Mouse (Mus musculus) embryonic facial prominence, embryonic 11.5 days (tissue): ENCODE measurements at regions not wholly inside any gene's neighbourhood (a gene's known extent, or its start where the extent isn't known, plus 50 kb on each side); places are given as distances from the start of the nearest gene placed in this dataset.
"Not testable (repeated sequence)": the region's sequence is repeated elsewhere in the genome, so short reads cannot be mapped to it uniquely, and the experiment has no call there.

Source experiments
- ATAC-seq: fragments of 200-750 bp; cut with Nextera tagmentation; replicated peaks from 2 replicates; pipeline ENCODE4 v1.8.0; 2017; ENCODE audit warnings: low read depth; ENCODE audit not compliant: insufficient number of reproducible peaks, low FRiP score, low TSS enrichment
- DNase-seq: peaks from one replicate; pipeline ENCODE4 v3.0.0-alpha.2; 2015; ENCODE audit warnings: low spot score
- H3K27ac ChIP-seq: fragments of 300-500 bp; sonication (generic); replicated peaks from 2 replicates; pipeline ENCODE4 v1.5.1; 2014; ENCODE audit warnings: mild to moderate bottlenecking, low read depth, low read length, control low read depth
- H3K27me3 ChIP-seq: fragments of 300-500 bp; sonication (generic); 2 replicates; pipeline ENCODE4 v1.6.1; 2014; ENCODE audit warnings: mild to moderate bottlenecking, low read length, moderate library complexity, mixed read lengths; ENCODE audit not compliant: control insufficient read depth, insufficient read depth
- H3K36me3 ChIP-seq: fragments of 300-500 bp; sonication (generic); replicated peaks from 2 replicates; pipeline ENCODE4 v1.6.1; 2014; ENCODE audit warnings: low read depth, mild to moderate bottlenecking, low read length, moderate library complexity, mixed read lengths; ENCODE audit not compliant: control insufficient read depth, insufficient read depth
- H3K4me1 ChIP-seq: fragments of 300-500 bp; sonication (generic); 2 replicates; pipeline ENCODE4 v1.6.1; 2014; ENCODE audit warnings: low read length, mixed read lengths; ENCODE audit not compliant: control insufficient read depth, insufficient read depth
- H3K4me2 ChIP-seq: fragments of 300-500 bp; sonication (generic); 2 replicates; pipeline ENCODE4 v1.6.1; 2014; ENCODE audit warnings: low read depth, mild to moderate bottlenecking, control low read depth, low read length, moderate library complexity
- H3K4me3 ChIP-seq: fragments of 300-500 bp; sonication (generic); 2 replicates; pipeline ENCODE4 v1.5.1; 2014; ENCODE audit warnings: low read depth, low read length, control low read depth
- H3K9ac ChIP-seq: fragments of 300-500 bp; sonication (generic); replicated peaks from 2 replicates; pipeline ENCODE4 v1.6.1; 2014; ENCODE audit warnings: mild to moderate bottlenecking, control low read depth, low read length
- H3K9me3 ChIP-seq: fragments of 300-500 bp; sonication (generic); replicated peaks from 2 replicates; pipeline ENCODE4 v1.6.1; 2016; ENCODE audit warnings: mild to moderate bottlenecking, low read length, inconsistent platforms, mixed read lengths; ENCODE audit not compliant: control insufficient read depth
- WGBS: fragments of 180-500 bp; shearing (Covaris S2); extraction: QIAGEN DNeasy Blood & Tissue Kit; methylation state at CpG from one replicate; pipeline ENCODE4 v1.1.7; 2014; 5-methylcytosine and 5-hydroxymethylcytosine counted together

- no peaks in the 10 kb centered on the region for H3K27me3 ChIP-seq
- H3K4me1 ChIP-seq: no peaks in the 10 kb centered on the region
- H3K4me3 ChIP-seq: no peak overlapping the region
- ATAC-seq (no peak), DNase-seq (no peak)
- 77% methylated on average over 7 of the region's 7 CpGs for WGBS
- no peaks in the 10 kb centered on the region for H3K36me3 ChIP-seq
- H3K9me3 ChIP-seq: no peaks in the 10 kb centered on the region
- no peak overlapping the region for H3K4me2 ChIP-seq
- H3K9ac ChIP-seq: no peak overlapping the region
- no peak overlapping the region for H3K27ac ChIP-seq
These were observed 53.2 kb upstream of the Dazl start for GRCm38 (mm10) chr17:50346451-50347192.

GRCm38 (mm10) chr17:50353818-50354217, 60.4 kb upstream of the Dazl start:
- not testable (repeated sequence) for ATAC-seq, DNase-seq, H3K27me3 ChIP-seq, H3K9me3 ChIP-seq, H3K36me3 ChIP-seq, H3K4me2 ChIP-seq, H3K27ac ChIP-seq, H3K4me1 ChIP-seq, H3K9ac ChIP-seq, H3K4me3 ChIP-seq
- 63% methylated on average over 2 of the region's 2 CpGs for WGBS

- 91% methylated on average over 6 of the region's 6 CpGs for WGBS
- no peak for DNase-seq
- no peaks in the 10 kb centered on the region for H3K36me3 ChIP-seq
- no peaks in the 10 kb centered on the region for H3K4me1 ChIP-seq
- H3K9me3 ChIP-seq: no peaks in the 10 kb centered on the region
- no peak overlapping the region for H3K4me2 ChIP-seq
- no peak for ATAC-seq
- no peaks in the 10 kb centered on the region for H3K27me3 ChIP-seq
- H3K4me3 ChIP-seq: no peak overlapping the region
- no peak overlapping the region for H3K27ac ChIP-seq
- no peak overlapping the region for H3K9ac ChIP-seq
These were observed 60.9 kb upstream of the Dazl start for GRCm38 (mm10) chr17:50354357-50354756.

GRCm38 (mm10) chr17:50361657-50362233, 68.3 kb upstream of the Dazl start:
- no peak for ATAC-seq
- 86% methylated on average over 9 of the region's 9 CpGs for WGBS
- Histone ChIP-seq H3K4me2 (no peak overlapping the region), H3K36me3 (no peaks in the 10 kb centered on the region), H3K9me3 (no peaks in the 10 kb centered on the region), H3K9ac (no peak overlapping the region), H3K4me1 (no peaks in the 10 kb centered on the region), H3K27me3 (no peaks in the 10 kb centered on the region), H3K4me3 (no peak overlapping the region), H3K27ac (no peak overlapping the region)
- DNase-seq: no peak

GRCm38 (mm10) chr17:50365396-50365795, 72.0 kb upstream of the Dazl start:
- Histone ChIP-seq H3K9me3 (no peaks in the 10 kb centered on the region), H3K4me1 (no peaks in the 10 kb centered on the region), H3K36me3 (no peaks in the 10 kb centered on the region), H3K27ac (no peak overlapping the region), H3K27me3 (no peaks in the 10 kb centered on the region), H3K9ac (no peak overlapping the region), H3K4me3 (no peak overlapping the region), H3K4me2 (no peak overlapping the region)
- 87% methylated on average over 7 of the region's 7 CpGs for WGBS
- DNase-seq: no peak
- ATAC-seq: no peak

- no peak overlapping the region for H3K9ac ChIP-seq
- no peaks in the 10 kb centered on the region for H3K27me3 ChIP-seq
- WGBS: 66% methylated on average over 5 of the region's 5 CpGs
- H3K4me2 ChIP-seq: no peak overlapping the region
- no peak overlapping the region for H3K4me3 ChIP-seq
- no peaks in the 10 kb centered on the region for H3K9me3 ChIP-seq
- no peaks in the 10 kb centered on the region for H3K4me1 ChIP-seq
- ATAC-seq: no peak
- no peak overlapping the region for H3K27ac ChIP-seq
- H3K36me3 ChIP-seq: no peaks in the 10 kb centered on the region
- DNase-seq: no peak
These were observed 72.7 kb upstream of the Dazl start for GRCm38 (mm10) chr17:50366181-50366580.

- Histone ChIP-seq H3K9ac (no peak overlapping the region), H3K9me3 (no peaks in the 10 kb centered on the region), H3K4me3 (no peak overlapping the region), H3K4me1 (no peaks in the 10 kb centered on the region), H3K27me3 (no peaks in the 10 kb centered on the region), H3K4me2 (no peak overlapping the region), H3K27ac (no peak overlapping the region), H3K36me3 (no peaks in the 10 kb centered on the region)
- no peak for ATAC-seq
- DNase-seq: no peak
- WGBS: 81% methylated on average over 6 of the region's 6 CpGs
These were observed 75.9 kb upstream of the Dazl start for GRCm38 (mm10) chr17:50369216-50369875.

- Histone ChIP-seq H3K27me3 (no peaks in the 10 kb centered on the region), H3K9ac (no peak overlapping the region), H3K9me3 (no peaks in the 10 kb centered on the region), H3K36me3 (no peaks in the 10 kb centered on the region), H3K4me3 (no peak overlapping the region), H3K4me1 (no peaks in the 10 kb centered on the region), H3K27ac (no peak overlapping the region), H3K4me2 (no peak overlapping the region)
- no peak for ATAC-seq
- no peak for DNase-seq
- 91% methylated on average over 1 of the region's 1 CpGs for WGBS
These were observed 77.0 kb upstream of the Dazl start for GRCm38 (mm10) chr17:50370484-50370883.
